Mouse (Mus musculus) neural tube, embryonic 14.5 days (tissue): ENCODE measurements at regions not wholly inside any gene's neighbourhood (a gene's known extent, or its start where the extent isn't known, plus 50 kb on each side); places are given as distances from the start of the nearest gene placed in this dataset.

Experiments used
- ATAC-seq: fragments of 200-750 bp; cut with Nextera tagmentation; 2 replicates; pipeline ENCODE4 v1.8.0; 2017; ENCODE audit warnings: low read depth, mild to moderate bottlenecking, moderate TSS enrichment, moderate library complexity
- H3K27ac ChIP-seq: fragments of 300-500 bp; sonication (generic); 2 replicates; pipeline ENCODE4 v1.5.1; 2014; ENCODE audit warnings: low read depth, mild to moderate bottlenecking, control low read depth, low read length, moderate library complexity, mixed read lengths
- H3K27me3 ChIP-seq: fragments of 300-500 bp; sonication (generic); 2 replicates; pipeline ENCODE4 v1.6.1; 2014; ENCODE audit warnings: low read length; ENCODE audit not compliant: control insufficient read depth, insufficient read depth
- H3K36me3 ChIP-seq: fragments of 300-500 bp; sonication (generic); 2 replicates; pipeline ENCODE4 v1.6.1; 2014; ENCODE audit warnings: low read length, mixed read lengths; ENCODE audit not compliant: control insufficient read depth, insufficient read depth
- H3K4me1 ChIP-seq: fragments of 300-500 bp; sonication (generic); 2 replicates; pipeline ENCODE4 v1.6.1; 2014; ENCODE audit warnings: low read length; ENCODE audit not compliant: control insufficient read depth, insufficient read depth
- H3K4me2 ChIP-seq: fragments of 300-500 bp; sonication (generic); 2 replicates; pipeline ENCODE4 v1.6.1; 2014; ENCODE audit warnings: mild to moderate bottlenecking, low read depth, low read length, control low read depth
- H3K4me3 ChIP-seq: fragments of 300-500 bp; sonication (generic); 2 replicates; pipeline ENCODE4 v1.5.1; 2014; ENCODE audit warnings: low read depth, low read length, control low read depth, mixed read lengths
- H3K9ac ChIP-seq: fragments of 300-500 bp; sonication (generic); replicated peaks from 2 replicates; pipeline ENCODE4 v1.6.1; 2014; ENCODE audit warnings: low read depth, mild to moderate bottlenecking, control low read depth, low read length, mixed read lengths
- H3K9me3 ChIP-seq: fragments of 300-500 bp; sonication (generic); 2 replicates; pipeline ENCODE4 v1.6.1; 2016; ENCODE audit warnings: low read length; ENCODE audit not compliant: control insufficient read depth
- WGBS: fragments of 180-500 bp; shearing (Covaris S2); extraction: QIAGEN DNeasy Blood & Tissue Kit; methylation state at CpG from one replicate; pipeline ENCODE4 v1.1.7; 2014; 5-methylcytosine and 5-hydroxymethylcytosine counted together

- Histone ChIP-seq H3K4me3 (no peak overlapping the region), H3K27me3 (no peaks in the 10 kb centered on the region), H3K36me3 (no peaks in the 10 kb centered on the region), H3K9ac (no peak overlapping the region), H3K27ac (no peak overlapping the region), H3K4me1 (no peaks in the 10 kb centered on the region), H3K9me3 (no peaks in the 10 kb centered on the region), H3K4me2 (no peak overlapping the region)
- no peak for ATAC-seq
- 86% methylated on average over 2 of the region's 2 CpGs for WGBS
Observed at GRCm38 (mm10) chr3:58330186-58330585, 84.3 kb upstream of the Tsc22d2 start.

GRCm38 (mm10) chr3:58333997-58334396 is 80.5 kb upstream of the Tsc22d2 start:
- ATAC-seq, result no peak
- H3K4me3 ChIP-seq, result no peak overlapping the region
- H3K27me3 ChIP-seq, result no peaks in the 10 kb centered on the region
- no peaks in the 10 kb centered on the region for H3K4me1 ChIP-seq
- 68% methylated on average over 7 of the region's 7 CpGs for WGBS
- no peaks in the 10 kb centered on the region for H3K36me3 ChIP-seq
- no peak overlapping the region for H3K9ac ChIP-seq
- no peaks in the 10 kb centered on the region for H3K9me3 ChIP-seq
- no peak overlapping the region for H3K4me2 ChIP-seq
- no peak overlapping the region for H3K27ac ChIP-seq

GRCm38 (mm10) chr3:58335277-58335676 is 79.2 kb upstream of the Tsc22d2 start:
- ATAC-seq, result no peak
- WGBS, result 66% methylated on average over 6 of the region's 6 CpGs
- H3K9ac ChIP-seq, result no peak overlapping the region
- no peak overlapping the region for H3K27ac ChIP-seq
- no peaks in the 10 kb centered on the region for H3K36me3 ChIP-seq
- no peaks in the 10 kb centered on the region for H3K4me1 ChIP-seq
- H3K4me2 ChIP-seq, result no peak overlapping the region
- no peaks in the 10 kb centered on the region for H3K9me3 ChIP-seq
- H3K27me3 ChIP-seq, result no peaks in the 10 kb centered on the region
- no peak overlapping the region for H3K4me3 ChIP-seq

GRCm38 (mm10) chr3:58336135-58336534 is 78.4 kb upstream of the Tsc22d2 start:
- no peak overlapping the region for H3K4me3 ChIP-seq
- no peak overlapping the region for H3K9ac ChIP-seq
- WGBS, result 51% methylated on average over 5 of the region's 5 CpGs
- ATAC-seq, result no peak; the same call in 1 of the 2 replicates
- no peaks in the 10 kb centered on the region for H3K27me3 ChIP-seq
- H3K4me2 ChIP-seq, result no peak overlapping the region
- H3K4me1 ChIP-seq, result no peaks in the 10 kb centered on the region
- H3K27ac ChIP-seq, result no peak overlapping the region
- H3K36me3 ChIP-seq, result no peaks in the 10 kb centered on the region
- H3K9me3 ChIP-seq, result no peaks in the 10 kb centered on the region

GRCm38 (mm10) chr3:58336590-58336989 is 77.9 kb upstream of the Tsc22d2 start:
- Histone ChIP-seq H3K4me3 (no peak overlapping the region), H3K36me3 (no peaks in the 10 kb centered on the region), H3K9ac (no peak overlapping the region), H3K4me2 (no peak overlapping the region), H3K9me3 (no peaks in the 10 kb centered on the region), H3K4me1 (no peaks in the 10 kb centered on the region), H3K27me3 (no peaks in the 10 kb centered on the region), H3K27ac (no peak overlapping the region)
- no peak for ATAC-seq
- 82% methylated on average over 6 of the region's 6 CpGs for WGBS

- H3K9me3 ChIP-seq, result no peaks in the 10 kb centered on the region
- no peak for ATAC-seq
- H3K36me3 ChIP-seq, result no peaks in the 10 kb centered on the region
- H3K27ac ChIP-seq, result no peak overlapping the region
- H3K4me3 ChIP-seq, result no peak overlapping the region
- H3K4me1 ChIP-seq, result no peaks in the 10 kb centered on the region
- H3K27me3 ChIP-seq, result no peaks in the 10 kb centered on the region
- 89% methylated on average over 7 of the region's 7 CpGs for WGBS
- H3K4me2 ChIP-seq, result no peak overlapping the region
- H3K9ac ChIP-seq, result no peak overlapping the region
Observed at GRCm38 (mm10) chr3:58338976-58339375, 75.5 kb upstream of the Tsc22d2 start.

- no peaks in the 10 kb centered on the region for H3K4me1 ChIP-seq
- H3K27me3 ChIP-seq, result no peaks in the 10 kb centered on the region
- ATAC-seq, result no peak
- H3K27ac ChIP-seq, result no peak overlapping the region
- no peaks in the 10 kb centered on the region for H3K36me3 ChIP-seq
- no peak overlapping the region for H3K4me3 ChIP-seq
- H3K9me3 ChIP-seq, result no peaks in the 10 kb centered on the region
- no peak overlapping the region for H3K9ac ChIP-seq
- WGBS, result 83% methylated on average over 1 of the region's 1 CpGs
- no peak overlapping the region for H3K4me2 ChIP-seq
Observed at GRCm38 (mm10) chr3:58342096-58342495, 72.4 kb upstream of the Tsc22d2 start.

GRCm38 (mm10) chr3:58362563-58362962 is 52.0 kb upstream of the Tsc22d2 start:
- Histone ChIP-seq H3K4me2 (no peak overlapping the region), H3K4me1 (no peaks in the 10 kb centered on the region), H3K27me3 (no peaks in the 10 kb centered on the region), H3K27ac (no peak overlapping the region), H3K9ac (no peak overlapping the region), H3K4me3 (no peak overlapping the region), H3K9me3 (no peaks in the 10 kb centered on the region), H3K36me3 (no peaks in the 10 kb centered on the region)
- 88% methylated on average over 4 of the region's 4 CpGs for WGBS
- ATAC-seq, result no peak

- Histone ChIP-seq H3K9ac (no peak overlapping the region), H3K4me2 (no peak overlapping the region), H3K27me3 (no peaks in the 10 kb centered on the region), H3K27ac (no peak overlapping the region), H3K4me1 (no peaks in the 10 kb centered on the region), H3K36me3 (no peaks in the 10 kb centered on the region), H3K9me3 (no peaks in the 10 kb centered on the region), H3K4me3 (no peak overlapping the region)
- ATAC-seq, result no peak
- WGBS, result 92% methylated on average over 3 of the region's 3 CpGs
Observed at GRCm38 (mm10) chr3:58364526-58364925, 50.0 kb upstream of the Tsc22d2 start.
